Mouse (Mus musculus) heart, postnatal 14 days (tissue): ENCODE measurements at regions not wholly inside any gene's neighbourhood (a gene's known extent, or its start where the extent isn't known, plus 50 kb on each side); places are given as distances from the start of the nearest gene placed in this dataset.

Source experiments
- DNase-seq, 2 experiments: peaks; one replicate each; pipeline ENCODE4 v3.0.0; 2021 to 2022
- intact Hi-C: fragments of 180-260 bp; cut with DNase I; formaldehyde crosslinking; loops from one replicate; pipeline ENCODE4 v1.15.1; 2025

- intact Hi-C loops, result no loop called here
- no peak for DNase-seq
Measured at GRCm38 (mm10) chr9:34280311-34281208, 205.1 kb upstream of the Kirrel3 start.

GRCm38 (mm10) chr9:34323571-34323970 lies 162.1 kb upstream of the Kirrel3 start:
- DNase-seq, result no peak
- intact Hi-C loops, result no loop called here

- DNase-seq, result no peak
- intact Hi-C loops, result no loop called here
Measured at GRCm38 (mm10) chr9:34328723-34329122, 157.0 kb upstream of the Kirrel3 start.

DNA sequence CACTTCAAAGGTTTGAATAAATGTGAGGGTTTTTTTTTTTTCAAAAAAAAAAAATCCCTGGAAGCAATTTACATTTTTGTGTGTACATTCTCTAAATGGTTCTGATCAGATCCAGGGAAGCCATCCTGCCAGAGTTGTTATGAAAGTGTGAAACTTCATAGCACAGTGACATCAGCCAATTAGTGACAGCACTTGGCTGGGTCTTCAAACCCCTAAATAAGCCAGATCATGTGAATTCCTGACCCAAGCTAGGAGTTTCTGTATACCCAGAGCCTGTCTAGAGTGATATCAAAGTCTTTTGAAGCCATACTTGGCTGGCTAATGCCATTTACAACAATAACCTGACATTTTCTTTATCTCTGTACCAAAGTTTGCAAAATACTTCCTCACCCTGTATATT lies 151.6 kb upstream of the Kirrel3 start:
- intact Hi-C loops, result no loop called here
- peak in 1 of 2 experiments; percentile 3 for DNase-seq

GRCm38 (mm10) chr9:34334555-34335468 lies 150.9 kb upstream of the Kirrel3 start:
- intact Hi-C loops, result no loop called here
- no peak for DNase-seq

DNA sequence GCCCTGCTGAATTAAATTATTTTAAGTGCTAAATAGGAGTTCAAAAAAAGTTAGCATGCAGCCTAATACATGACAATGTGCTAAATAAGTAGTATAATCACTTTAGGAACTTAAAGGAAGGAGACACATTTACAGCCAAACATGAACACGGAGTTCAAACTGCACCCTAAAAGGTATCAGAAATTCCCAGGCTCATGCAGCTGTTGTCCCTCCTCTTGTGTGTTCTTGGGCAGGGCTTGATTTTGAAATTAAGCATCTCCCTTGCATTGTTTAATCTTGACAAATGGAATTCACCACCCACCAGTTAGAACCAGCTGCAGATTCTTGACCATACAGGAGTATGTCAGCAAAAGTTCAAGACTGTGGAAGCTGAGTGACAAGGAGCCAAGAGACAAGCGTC lies 137.3 kb upstream of the Kirrel3 start:
- no peak for DNase-seq
- intact Hi-C loops, result no loop called here

DNA sequence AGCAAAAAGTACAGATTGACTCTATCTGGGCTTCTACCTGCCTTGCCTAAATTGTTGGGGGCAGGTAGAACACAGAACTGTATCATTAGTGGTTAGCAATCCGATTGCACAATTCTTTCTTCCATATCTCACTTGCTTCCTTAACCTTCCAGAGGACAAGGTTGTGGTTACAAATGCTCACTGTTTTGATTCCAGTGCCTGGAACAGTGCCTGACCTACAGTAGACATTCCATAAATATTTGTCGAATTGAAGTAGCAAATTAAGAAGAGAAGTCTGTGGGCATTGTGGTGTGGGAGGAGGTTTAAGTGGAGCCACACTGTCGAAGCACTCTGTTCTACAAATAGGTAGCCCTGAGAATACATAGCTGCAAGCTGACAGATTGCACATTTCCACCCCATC lies 135.7 kb upstream of the Kirrel3 start:
- no peak for DNase-seq
- intact Hi-C loops, result no loop called here

DNA sequence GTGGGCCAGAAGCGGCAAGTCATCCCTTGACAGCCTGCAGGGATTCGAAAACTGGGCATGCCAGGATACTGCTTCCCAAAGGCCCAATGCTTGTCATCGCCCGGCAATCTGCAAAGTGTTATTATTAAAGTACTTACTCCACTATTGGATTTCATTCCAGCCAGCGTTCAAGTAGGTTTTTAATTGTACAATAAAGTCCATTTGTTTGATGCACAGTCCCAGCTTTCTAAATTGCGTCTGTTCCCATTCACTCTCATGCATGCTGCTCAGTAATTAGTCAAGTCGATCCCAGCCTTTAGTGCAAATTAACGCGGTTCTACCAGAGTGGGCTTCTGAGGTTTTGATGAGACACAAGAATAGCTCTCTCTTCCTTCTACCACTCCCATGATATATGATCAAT lies 131.9 kb upstream of the Kirrel3 start:
- DNase-seq, result peak; percentile 16 to 27
- intact Hi-C loops, result no loop called here

DNA sequence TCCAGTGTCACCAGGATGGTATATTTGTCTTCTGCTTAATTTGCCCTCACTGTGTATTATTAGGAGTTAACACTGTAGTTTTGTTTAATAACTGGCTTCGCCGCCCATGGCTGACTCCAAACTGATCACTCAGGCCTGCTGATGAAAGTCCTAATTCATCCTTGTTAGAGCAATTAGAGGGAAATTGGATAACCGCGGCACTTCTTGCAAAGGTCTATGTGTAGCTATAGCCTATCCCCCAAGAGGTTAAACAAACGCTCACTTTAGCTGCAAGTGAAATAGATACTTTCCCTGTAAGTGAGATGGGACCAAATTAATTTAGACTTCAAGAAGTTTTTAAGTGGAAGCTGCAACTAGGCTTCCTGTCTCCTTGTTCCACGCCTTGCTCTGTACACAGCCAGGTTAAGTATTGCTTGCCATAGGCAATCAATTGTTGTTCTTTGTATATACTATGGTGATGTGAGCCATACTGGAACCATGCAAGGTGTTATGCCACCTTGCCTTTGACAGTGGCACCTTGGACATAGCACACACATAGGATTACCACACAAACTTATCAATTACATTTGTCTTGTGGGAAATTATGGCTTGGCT lies 130.9 kb upstream of the Kirrel3 start:
- DNase-seq, result no peak
- intact Hi-C loops, result no loop called here

DNA sequence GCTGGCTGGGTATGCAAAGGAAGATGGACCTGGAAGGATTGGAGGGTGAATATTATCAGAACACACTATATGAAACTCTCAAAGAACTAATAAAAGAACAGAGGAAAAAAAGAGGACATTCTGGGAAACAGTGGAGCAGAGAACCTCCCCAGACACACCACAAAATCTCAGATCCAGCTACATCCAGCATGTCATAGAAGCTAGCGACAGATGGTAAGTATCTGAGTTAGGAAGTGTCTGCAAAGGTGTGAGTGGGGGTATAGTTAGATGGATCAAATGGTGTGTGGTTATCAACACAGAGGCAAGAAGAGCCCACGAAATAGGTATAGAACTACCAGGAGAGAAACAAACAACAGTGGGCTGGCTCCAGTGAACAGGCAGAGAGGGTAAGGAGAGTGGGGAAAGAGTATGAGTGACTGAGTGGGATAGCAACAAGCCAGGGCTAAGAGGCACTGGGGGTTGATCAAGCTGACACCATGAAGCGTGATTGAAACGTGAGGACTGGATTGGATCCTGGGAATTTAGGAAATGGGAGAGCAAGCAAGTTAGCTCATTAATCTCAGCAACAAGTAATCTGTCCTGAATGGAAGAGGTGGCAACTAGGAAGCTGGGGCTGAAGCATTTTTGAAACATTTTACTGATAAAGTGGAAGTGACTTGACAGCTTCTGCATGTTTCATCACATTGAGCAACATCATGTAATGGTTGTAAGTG lies 114.9 kb upstream of the Kirrel3 start:
- DNase-seq, result no peak
- intact Hi-C loops, result no loop called here

DNA sequence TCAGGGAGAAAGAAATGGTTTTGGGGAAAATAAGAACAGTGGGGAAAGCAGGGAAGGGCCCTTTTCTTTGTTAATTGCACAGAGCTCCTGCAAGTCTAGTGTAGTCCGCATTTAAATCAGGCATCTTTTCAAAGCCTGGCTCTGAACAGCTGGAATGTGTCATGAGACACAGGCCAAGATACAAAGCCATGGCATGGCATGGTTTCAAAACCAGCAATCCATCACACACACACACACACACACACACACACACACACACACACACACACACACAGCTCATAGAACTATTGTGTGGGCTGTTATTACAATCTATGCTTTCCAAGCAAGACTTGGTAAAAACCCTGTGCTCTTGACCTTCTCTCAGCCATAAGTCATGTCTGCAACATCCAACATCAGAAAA lies 110.5 kb upstream of the Kirrel3 start:
- no peak for DNase-seq
- intact Hi-C loops, result no loop called here

DNA sequence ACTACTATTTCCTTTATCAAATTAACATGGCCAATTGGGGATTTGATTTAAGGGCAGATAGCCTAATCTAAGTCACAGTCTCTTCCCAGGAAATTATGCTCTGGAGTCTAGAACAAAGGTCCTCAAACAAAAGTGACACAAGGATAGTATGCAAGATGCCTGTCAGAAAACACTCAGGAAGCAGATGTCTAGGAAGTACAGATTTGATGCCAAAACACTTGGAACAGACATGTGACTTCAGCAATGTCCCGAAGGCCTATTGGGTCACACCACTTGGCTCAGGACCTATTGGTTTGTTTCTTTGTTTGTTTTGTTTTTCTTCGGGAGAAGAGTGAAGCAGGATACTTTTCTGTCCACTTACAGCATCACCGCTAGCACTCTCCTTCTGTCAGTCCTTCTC lies 105.7 kb upstream of the Kirrel3 start:
- intact Hi-C loops, result no loop called here
- no peak for DNase-seq

DNA sequence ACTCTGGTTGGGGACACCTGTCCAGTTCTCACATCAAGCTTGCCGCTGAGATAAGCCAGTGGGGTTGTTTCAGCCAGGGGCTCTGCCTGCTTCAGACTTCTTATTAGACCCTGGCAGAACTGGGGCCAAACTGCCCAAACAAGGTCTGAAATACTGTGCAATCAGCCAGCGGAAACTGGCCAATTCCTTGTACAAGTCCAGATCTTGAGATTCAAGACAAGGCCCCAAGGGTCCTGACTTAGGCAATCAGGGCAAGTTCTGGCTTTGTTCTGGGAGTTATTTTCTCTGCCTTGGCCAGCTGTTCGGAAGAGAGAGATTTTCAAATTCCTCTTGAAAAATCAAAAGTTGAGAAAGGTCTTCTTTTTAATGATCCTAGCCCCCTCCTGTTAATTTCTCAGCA lies 104.1 kb upstream of the Kirrel3 start:
- intact Hi-C loops, result no loop called here
- no peak for DNase-seq

DNA sequence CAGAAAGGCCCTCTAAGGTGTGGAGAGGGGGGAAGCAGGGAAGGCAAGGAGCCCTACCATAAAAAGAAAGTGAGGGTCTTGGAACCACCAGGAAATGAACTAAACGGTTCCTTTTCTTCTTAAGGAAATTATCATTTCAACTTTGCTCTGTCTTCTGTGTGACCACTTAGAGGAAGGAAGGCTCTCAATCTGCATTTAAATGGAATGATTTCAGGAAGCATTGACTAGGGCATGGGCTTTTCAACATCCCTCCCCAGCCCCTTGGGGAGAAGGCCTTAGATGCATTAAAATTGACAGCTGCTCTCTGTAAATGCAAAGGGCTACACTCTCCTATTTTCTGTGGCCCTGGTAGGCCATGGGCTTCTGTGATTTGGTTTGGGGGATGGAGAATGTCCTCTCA lies 103.5 kb upstream of the Kirrel3 start:
- no peak for DNase-seq
- intact Hi-C loops, result no loop called here

- intact Hi-C loops, result no loop called here
- DNase-seq, result peak; percentile 25 to 46
Measured at GRCm38 (mm10) chr9:34386071-34386470, 99.6 kb upstream of the Kirrel3 start.

- no peak for DNase-seq
- intact Hi-C loops, result no loop called here
Measured at GRCm38 (mm10) chr9:34393042-34393441, 92.7 kb upstream of the Kirrel3 start.

GRCm38 (mm10) chr9:34395839-34396804 lies 89.6 kb upstream of the Kirrel3 start:
- no peak for DNase-seq
- intact Hi-C loops, result no loop called here

- intact Hi-C loops, result no loop called here
- DNase-seq, result no peak
Measured at GRCm38 (mm10) chr9:34411699-34412098, 74.0 kb upstream of the Kirrel3 start.

DNA sequence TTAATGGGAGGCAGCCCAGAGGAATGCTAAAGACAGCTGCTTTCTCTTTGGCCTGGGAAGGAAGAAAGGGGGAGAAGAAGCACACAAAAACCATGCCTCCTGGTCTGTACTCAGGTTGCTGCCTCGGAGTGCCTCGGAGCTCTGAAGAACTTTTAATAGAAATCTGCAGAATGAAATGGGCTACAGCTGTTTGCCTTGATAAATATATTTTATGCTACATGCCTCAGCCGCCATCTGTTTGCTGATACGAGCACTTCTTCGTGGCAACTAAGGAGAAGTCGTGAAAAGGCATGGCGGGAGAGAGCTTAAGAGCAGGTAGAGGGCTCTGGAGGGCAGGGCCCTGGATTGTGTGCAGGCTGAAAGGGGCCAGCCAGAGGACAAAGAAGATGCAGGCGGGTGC lies 69.5 kb upstream of the Kirrel3 start:
- no peak for DNase-seq
- intact Hi-C loops, result no loop called here
